Mouse (Mus musculus) spleen, postnatal 10 days (tissue): Measurements from ENCODE around the gene Ssxb3.
"Not testable (repeated sequence)": the region's sequence is repeated elsewhere in the genome, so short reads cannot be mapped to it uniquely, and the experiment has no call there.

ENCODE experiments used
- DNase-seq, 2 experiments: peaks; one replicate each; pipeline ENCODE4 v3.0.0; 2021 to 2022; ENCODE audit warnings: low spot score in 2 of 2

Gene Ssxb3

GRCm38 (mm10) chrX:8591716-8592115, at the start of gene Ssxb3:
Gene Ssxb3, minus strand, starts transcription at chrX:8591816.
- DNase-seq, result not testable (repeated sequence)

DNA sequence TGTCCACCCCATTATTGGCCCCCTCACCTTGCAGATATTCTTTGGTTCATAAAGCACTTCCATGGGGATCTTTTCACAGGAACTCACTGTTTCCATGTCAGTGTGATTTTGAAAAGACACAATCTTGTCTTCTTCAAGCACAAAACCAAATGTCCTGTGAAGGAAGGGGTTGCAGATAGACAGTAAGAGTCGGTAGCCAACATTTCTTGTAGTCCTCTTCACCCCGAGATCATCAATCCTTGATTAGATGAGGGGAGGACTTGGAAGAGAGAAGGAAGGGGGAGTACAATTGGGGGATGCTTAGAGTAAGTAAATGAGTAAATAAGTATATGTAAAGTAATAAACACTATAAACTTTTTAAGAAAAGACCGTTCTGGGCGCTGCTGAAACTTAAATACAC, 43.5 kb downstream of the Ssxb3 start, which contains the start of gene Ssxb6:
TSS of gene Ssxb6 (minus strand) at position 101 of the 400 bp plus-strand sequence.
- DNase-seq, result not testable (repeated sequence)
